Mouse (Mus musculus) yolk sac, embryonic 10.5 days (tissue): ENCODE results near the gene Pdilt.
"Not testable (repeated sequence)": the region's sequence is repeated elsewhere in the genome, so short reads cannot be mapped to it uniquely, and the experiment has no call there.

Source experiments
- DNase-seq: peaks from one replicate; pipeline ENCODE4 v3.0.0-alpha.2; 2017; ENCODE audit warnings: low spot score

Gene Pdilt

GRCm38 (mm10) chr7:119523389-119523788, at the start of gene Pdilt:
Gene Pdilt, minus strand, starts transcription at chr7:119523489.
- DNase-seq: no peak

- DNase-seq: not testable (repeated sequence)
Measured at GRCm38 (mm10) chr7:119562476-119562875, 39.2 kb upstream of the Pdilt start.

GRCm38 (mm10) chr7:119561441-119561840, 38.2 kb upstream of the Pdilt start:
- DNase-seq: no peak

- DNase-seq: no peak
Measured at GRCm38 (mm10) chr7:119560452-119560835, 37.2 kb upstream of the Pdilt start.

- DNase-seq: no peak
Measured at GRCm38 (mm10) chr7:119559789-119560451, 36.6 kb upstream of the Pdilt start.

- no peak for DNase-seq
Measured at GRCm38 (mm10) chr7:119554040-119554439, 30.8 kb upstream of the Pdilt start, which contains the start of gene Acsm2. Gene Acsm2, plus strand, starts transcription at chr7:119554340.

- no peak for DNase-seq
Measured at GRCm38 (mm10) chr7:119550471-119551222, 27.4 kb upstream of the Pdilt start.

- no peak for DNase-seq
Measured at GRCm38 (mm10) chr7:119545572-119545971, 22.3 kb upstream of the Pdilt start.

GRCm38 (mm10) chr7:119542445-119542844, 19.2 kb upstream of the Pdilt start:
- DNase-seq: no peak

- DNase-seq: no peak
Measured at GRCm38 (mm10) chr7:119534389-119534788, 11.1 kb upstream of the Pdilt start.

- DNase-seq: no peak
Measured at GRCm38 (mm10) chr7:119532924-119533323, 9.6 kb upstream of the Pdilt start.

GRCm38 (mm10) chr7:119528617-119529016, 5.3 kb upstream of the Pdilt start:
- DNase-seq: no peak

- no peak for DNase-seq
Measured at GRCm38 (mm10) chr7:119527548-119527947, 4.3 kb upstream of the Pdilt start.

- no peak for DNase-seq
Measured at GRCm38 (mm10) chr7:119527135-119527534, 3.8 kb upstream of the Pdilt start.

- DNase-seq: no peak
Measured at GRCm38 (mm10) chr7:119526486-119526885, 3.2 kb upstream of the Pdilt start.

- DNase-seq: no peak
Measured at GRCm38 (mm10) chr7:119525881-119526281, 2.6 kb upstream of the Pdilt start.

GRCm38 (mm10) chr7:119522385-119522784, 904 bp downstream of the Pdilt start:
- peak; percentile 30 for DNase-seq

- no peak for DNase-seq
Measured at GRCm38 (mm10) chr7:119521816-119522215, 1.5 kb downstream of the Pdilt start.

- peak; percentile 44 for DNase-seq
Measured at GRCm38 (mm10) chr7:119519654-119520053, 3.6 kb downstream of the Pdilt start.

GRCm38 (mm10) chr7:119519163-119519562, 4.1 kb downstream of the Pdilt start, which contains the start of gene Acsm5:
Gene Acsm5, plus strand, starts transcription at chr7:119519463.
- DNase-seq: no peak

- no peak for DNase-seq
Measured at GRCm38 (mm10) chr7:119516272-119516558, 7.1 kb downstream of the Pdilt start.

- DNase-seq: no peak
Measured at GRCm38 (mm10) chr7:119515492-119516271, 7.6 kb downstream of the Pdilt start.

GRCm38 (mm10) chr7:119513056-119513455, 10.2 kb downstream of the Pdilt start:
- DNase-seq: no peak
